Mouse (Mus musculus) MEL (cell line): Measurements from ENCODE around the gene Ppp1r15a. TPM values are rescaled to one million over a fixed set of nuclear protein-coding genes. Genes with fewer than 3 reads are reported as not detected.

Experiments
- DNase-seq: peaks from one replicate; pipeline ENCODE4 v3.0.0; 2011; ENCODE audit warnings: low read depth, low spot score
- H3K27ac ChIP-seq: 2 replicates; pipeline ENCODE4 v1.5.1; 2012; ENCODE audit warnings: low read depth, mild to moderate bottlenecking, control low read depth, low read length, moderate library complexity; ENCODE audit not compliant: control insufficient read depth
- H3K27me3 ChIP-seq, 2 experiments: fragments of 150-350 bp in 1 of 2; sonication (generic) in 1 of 2; 2 replicates each; pipeline ENCODE4 v1.6.1; 2012; ENCODE audit warnings: low read length in 2 of 2, mild to moderate bottlenecking in 2 of 2, improper control_type of control experiment in 1 of 2, moderate library complexity in 1 of 2; ENCODE audit not compliant: insufficient read depth in 2 of 2, control insufficient read depth in 1 of 2
- H3K36me3 ChIP-seq, 2 experiments: 2 replicates each; pipeline ENCODE4 v1.6.1; 2012 to 2014; ENCODE audit warnings: low read length in 2 of 2, improper control_type of control experiment in 1 of 2, inconsistent platforms in 1 of 2, mild to moderate bottlenecking in 1 of 2; ENCODE audit not compliant: insufficient read depth in 2 of 2, control insufficient read depth in 1 of 2
- H3K4me1 ChIP-seq, 2 experiments: fragments of 150-350 bp in 1 of 2; sonication (generic) in 1 of 2; 2 replicates each; pipeline ENCODE4 v1.6.1; 2012; ENCODE audit warnings: low read length in 2 of 2, improper control_type of control experiment in 1 of 2, mild to moderate bottlenecking in 1 of 2; ENCODE audit not compliant: insufficient read depth in 2 of 2, control insufficient read depth in 1 of 2
- H3K4me3 ChIP-seq, 2 experiments: fragments of 150-350 bp in 1 of 2; sonication (generic) in 1 of 2; 2 replicates each; pipeline ENCODE4 v1.5.1; 2012; ENCODE audit warnings: low read depth in 2 of 2, low read length in 2 of 2, mild to moderate bottlenecking in 2 of 2, moderate library complexity in 2 of 2, control low read depth in 1 of 2, improper control_type of control experiment in 1 of 2; ENCODE audit not compliant: control insufficient read depth in 1 of 2, insufficient read depth in 1 of 2
- H3K79me2 ChIP-seq: 2 replicates; pipeline ENCODE4 v1.6.1; 2012; ENCODE audit warnings: mild to moderate bottlenecking, low read length, moderate library complexity; ENCODE audit not compliant: control insufficient read depth, poor library complexity, insufficient read depth
- H3K9ac ChIP-seq: 2 replicates; pipeline ENCODE4 v1.6.1; 2012; ENCODE audit warnings: low read depth, mild to moderate bottlenecking, control low read depth, low read length, moderate library complexity; ENCODE audit not compliant: control insufficient read depth, poor library complexity, severe bottlenecking
- H3K9me3 ChIP-seq: fragments of 150-350 bp; sonication (generic); replicated peaks from 2 replicates; pipeline ENCODE4 v1.6.1; 2012; ENCODE audit warnings: mild to moderate bottlenecking, low read length, improper control_type of control experiment, moderate library complexity; ENCODE audit not compliant: insufficient read depth
- BHLHE40 ChIP-seq: IDR thresholded peaks from 2 replicates; pipeline ENCODE4 v1.6.1; 2012; ENCODE audit warnings: low read depth, mild to moderate bottlenecking, inconsistent platforms, low read length, improper control_type of control experiment, borderline replicate concordance
- CHD1 ChIP-seq: IDR thresholded peaks from 2 replicates; pipeline ENCODE4 v1.6.1; 2012; ENCODE audit warnings: low read depth, mild to moderate bottlenecking, inconsistent platforms, low read length, improper control_type of control experiment
- CHD2 ChIP-seq: IDR thresholded peaks from 2 replicates; pipeline ENCODE4 v1.6.1; 2011; ENCODE audit warnings: low read length, improper control_type of control experiment
- CTCF ChIP-seq, 3 experiments: IDR thresholded peaks in 2 of 3; conservative IDR thresholded peaks in 1 of 3; 2 replicates each; pipeline ENCODE4 v1.5.1; 2011 to 2012; ENCODE audit warnings: low read length in 3 of 3, low read depth in 2 of 3, mild to moderate bottlenecking in 2 of 3, improper control_type of control experiment in 1 of 3, inconsistent platforms in 1 of 3, mixed read lengths in 1 of 3, moderate library complexity in 1 of 3; ENCODE audit not compliant: control insufficient read depth in 1 of 3, insufficient read depth in 1 of 3, poor library complexity in 1 of 3, severe bottlenecking in 1 of 3
- E2F4 ChIP-seq: IDR thresholded peaks from 2 replicates; pipeline ENCODE4 v1.6.1; 2011; ENCODE audit warnings: low read depth, low read length, improper control_type of control experiment, borderline replicate concordance
- ELF1 ChIP-seq: IDR thresholded peaks from 2 replicates; pipeline ENCODE4 v1.6.1; 2014; ENCODE audit warnings: low read depth, mild to moderate bottlenecking, inconsistent platforms, low read length, improper control_type of control experiment, moderate library complexity
- EP300 ChIP-seq, 2 experiments: IDR thresholded peaks; 2 replicates each; pipeline ENCODE4 v1.6.1; 2011; ENCODE audit warnings: improper control_type of control experiment in 2 of 2, low read length in 2 of 2, low read depth in 1 of 2, mild to moderate bottlenecking in 1 of 2
- ETS1 ChIP-seq: IDR thresholded peaks from 2 replicates; pipeline ENCODE4 v1.6.1; 2012; ENCODE audit warnings: low read depth, mild to moderate bottlenecking, inconsistent platforms, low read length, improper control_type of control experiment, moderate library complexity
- GATA1 ChIP-seq: IDR thresholded peaks from 2 replicates; pipeline ENCODE4 v1.6.1; 2011; ENCODE audit warnings: low read depth, low read length, improper control_type of control experiment
- MAFK ChIP-seq: IDR thresholded peaks from 2 replicates; pipeline ENCODE4 v1.6.1; 2011; ENCODE audit warnings: low read depth, mild to moderate bottlenecking, low read length, improper control_type of control experiment, borderline replicate concordance
- MAX ChIP-seq: IDR thresholded peaks from 2 replicates; pipeline ENCODE4 v1.6.1; 2011; ENCODE audit warnings: low read length, improper control_type of control experiment
- MAZ ChIP-seq: IDR thresholded peaks from 2 replicates; pipeline ENCODE4 v1.6.1; 2012; ENCODE audit warnings: low read depth, mild to moderate bottlenecking, inconsistent platforms, low read length, improper control_type of control experiment
- MEF2A ChIP-seq: IDR thresholded peaks from 2 replicates; pipeline ENCODE4 v1.6.1; 2014; ENCODE audit warnings: low read depth, mild to moderate bottlenecking, inconsistent platforms, low read length, improper control_type of control experiment; ENCODE audit not compliant: poor library complexity, insufficient replicate concordance, severe bottlenecking; ENCODE audit errors: extremely low read depth
- MXI1 ChIP-seq: IDR thresholded peaks from 2 replicates; pipeline ENCODE4 v1.6.1; 2011; ENCODE audit warnings: mild to moderate bottlenecking, low read depth, low read length, improper control_type of control experiment
- MYB ChIP-seq: IDR thresholded peaks from 2 replicates; pipeline ENCODE4 v1.6.1; 2011; ENCODE audit warnings: mild to moderate bottlenecking, low read depth, low read length, improper control_type of control experiment
- MYC ChIP-seq: IDR thresholded peaks from 2 replicates; pipeline ENCODE4 v1.6.1; 2011; ENCODE audit warnings: low read depth, mild to moderate bottlenecking, low read length, improper control_type of control experiment, moderate library complexity
- NELFE ChIP-seq: IDR thresholded peaks from 2 replicates; pipeline ENCODE4 v1.6.1; 2011; ENCODE audit warnings: low read depth, low read length, improper control_type of control experiment
- POLR2AphosphoS2 ChIP-seq: IDR thresholded peaks from 2 replicates; pipeline ENCODE4 v1.6.1; 2011; ENCODE audit warnings: low read length, improper control_type of control experiment
- POLR2AphosphoS5 ChIP-seq: IDR thresholded peaks from 2 replicates; pipeline ENCODE4 v1.6.1; 2012; ENCODE audit warnings: low read depth, borderline replicate concordance, mild to moderate bottlenecking, inconsistent platforms, low read length, moderate library complexity, mixed read lengths
- RAD21 ChIP-seq: IDR thresholded peaks from 2 replicates; pipeline ENCODE4 v1.6.1; 2011; ENCODE audit warnings: mild to moderate bottlenecking, low read depth, low read length, improper control_type of control experiment
- RCOR1 ChIP-seq: IDR thresholded peaks from 2 replicates; pipeline ENCODE4 v1.6.1; 2012; ENCODE audit warnings: low read depth, mild to moderate bottlenecking, inconsistent platforms, low read length, improper control_type of control experiment
- SIN3A ChIP-seq: IDR thresholded peaks from 2 replicates; pipeline ENCODE4 v1.6.1; 2012; ENCODE audit warnings: low read length, improper control_type of control experiment, inconsistent platforms
- TAL1 ChIP-seq: IDR thresholded peaks from 2 replicates; pipeline ENCODE4 v1.6.1; 2012; ENCODE audit warnings: mild to moderate bottlenecking, inconsistent platforms, low read length, moderate library complexity, mixed read lengths
- TCF12 ChIP-seq: IDR thresholded peaks from 2 replicates; pipeline ENCODE4 v1.6.1; 2014; ENCODE audit warnings: low read depth, mild to moderate bottlenecking, inconsistent platforms, low read length, improper control_type of control experiment, moderate library complexity
- UBTF ChIP-seq: IDR thresholded peaks from 2 replicates; pipeline ENCODE4 v1.6.1; 2012; ENCODE audit warnings: low read depth, mild to moderate bottlenecking, inconsistent platforms, low read length, improper control_type of control experiment, moderate library complexity, borderline replicate concordance; ENCODE audit not compliant: insufficient read depth
- USF2 ChIP-seq, 2 experiments: IDR thresholded peaks; 2 replicates each; pipeline ENCODE4 v1.6.1; 2011 to 2012; ENCODE audit warnings: improper control_type of control experiment in 2 of 2, low read length in 2 of 2, borderline replicate concordance in 1 of 2, inconsistent platforms in 1 of 2, low read depth in 1 of 2, mild to moderate bottlenecking in 1 of 2; ENCODE audit not compliant: insufficient read depth in 1 of 2
- ZC3H11A ChIP-seq: IDR thresholded peaks from 2 replicates; pipeline ENCODE4 v1.6.1; 2012; ENCODE audit warnings: low read depth, mild to moderate bottlenecking, inconsistent platforms, low read length, improper control_type of control experiment
- ZKSCAN1 ChIP-seq: IDR thresholded peaks from 2 replicates; pipeline ENCODE4 v1.6.1; 2012; ENCODE audit warnings: low read depth, mild to moderate bottlenecking, inconsistent platforms, low read length, improper control_type of control experiment, moderate library complexity
- ZMIZ1 ChIP-seq: IDR thresholded peaks from 2 replicates; pipeline ENCODE4 v1.6.1; 2012; ENCODE audit warnings: low read depth, mild to moderate bottlenecking, inconsistent platforms, low read length, improper control_type of control experiment, moderate library complexity
- polyA plus RNA-seq, 2 experiments: library from polyadenylated mRNA; stranded (reverse) in 1 of 2; unstranded in 1 of 2; fragments of >175 nt in 1 of 2; fragments of >200 nt in 1 of 2; gene quantifications; 2 replicates each; pipeline versions ENCODE4 v1.2.1 to v1.2.4; 2012; ENCODE audit warnings: low replicate concordance in 2 of 2, low read depth in 1 of 2; ENCODE audit not compliant: insufficient read length in 2 of 2, insufficient read depth in 1 of 2, missing spikeins in 1 of 2
- total RNA-seq: library from RNA; depleted of rRNA; stranded (reverse); fragments of 300-350 nt; gene quantifications from 2 replicates; pipeline ENCODE4 v1.2.3, GENCODE M21; 2012

Gene Ppp1r15a
- total and polyA plus RNA-seq, 3 experiments: 27.0 to 78.0 TPM; not detected in 1

GRCm38 (mm10) chr7:45553990-45554389, 27.9 kb upstream of the Ppp1r15a start:
- DNase-seq: no peak
- Histone ChIP-seq H3K27ac (no peak overlapping the region), H3K4me1 (no peaks in the 10 kb centered on the region), H3K36me3 (no peaks in the 10 kb centered on the region), H3K27me3 (no peaks in the 10 kb centered on the region), H3K9me3 (no peaks in the 10 kb centered on the region), H3K79me2 (no peaks in the 10 kb centered on the region), H3K4me3 (no peak overlapping the region), H3K9ac (no peak overlapping the region)
- TF ChIP-seq MXI1 (no peak), MEF2A (no peak), MAZ (no peak), CHD2 (no peak), CTCF (IDR thresholded peaks at IDR 0.05 in 2 of 3, conservative IDR thresholded peaks at IDR 0.05 in 1 of 3; ENCODE audit: control insufficient read depth in 1 of 3, insufficient read depth in 1 of 3, low read depth in 2 of 3, low read length in 3 of 3, poor library complexity in 1 of 3, severe bottlenecking in 1 of 3) (no peak), MAFK (no peak), CHD1 (no peak), TAL1 (no peak), BHLHE40 (no peak), USF2 (IDR thresholded peaks at IDR 0.05; ENCODE audit: borderline replicate concordance in 1 of 2, insufficient read depth in 1 of 2, low read depth in 1 of 2, low read length in 2 of 2) (no peak), EP300 (IDR thresholded peaks at IDR 0.05; ENCODE audit: low read depth in 1 of 2, low read length in 2 of 2) (no peak), NELFE (no peak), MYB (no peak), E2F4 (no peak), ETS1 (no peak), TCF12 (no peak), RAD21 (no peak), MAX (no peak), ZKSCAN1 (no peak)

GRCm38 (mm10) chr7:45553519-45553918, 27.5 kb upstream of the Ppp1r15a start:
- Histone ChIP-seq H3K27ac (no peak overlapping the region), H3K9ac (no peak overlapping the region)
- no peak for TF ChIP-seq ELF1
- no peak for TF ChIP-seq ZC3H11A
- no peak for TF ChIP-seq ETS1
- TF ChIP-seq POLR2AphosphoS5: no peak
- TF ChIP-seq MYC: no peak
- TF ChIP-seq CHD1: no peak
- TF ChIP-seq SIN3A: no peak
- no peak for TF ChIP-seq RCOR1
- TF ChIP-seq CTCF (IDR thresholded peaks at IDR 0.05 in 2 of 3, conservative IDR thresholded peaks at IDR 0.05 in 1 of 3; ENCODE audit: control insufficient read depth in 1 of 3, insufficient read depth in 1 of 3, low read depth in 2 of 3, low read length in 3 of 3, poor library complexity in 1 of 3, severe bottlenecking in 1 of 3): no peak
- TF ChIP-seq TCF12: no peak
- no peak for TF ChIP-seq UBTF
- no peak for TF ChIP-seq POLR2AphosphoS2
- no peak for TF ChIP-seq NELFE
- TF ChIP-seq GATA1: no peak
- no peak for TF ChIP-seq EP300 (IDR thresholded peaks at IDR 0.05; ENCODE audit: low read depth in 1 of 2, low read length in 2 of 2)
- TF ChIP-seq MEF2A: no peak
- TF ChIP-seq MXI1: no peak
- TF ChIP-seq ZMIZ1: no peak
- no peak for TF ChIP-seq MAZ

More at GRCm38 (mm10) chr7:45553519-45553918, 27.5 kb upstream of the Ppp1r15a start:
- Histone ChIP-seq H3K36me3 (no peaks in the 10 kb centered on the region), H3K4me3 (no peak overlapping the region), H3K4me1 (no peaks in the 10 kb centered on the region), H3K27me3 (no peaks in the 10 kb centered on the region), H3K79me2 (no peaks in the 10 kb centered on the region), H3K9me3 (no peaks in the 10 kb centered on the region)
- no peak for DNase-seq
